Mouse (Mus musculus): ENCODE measurements around the gene Cend1. TPM values are rescaled to one million over a fixed set of nuclear protein-coding genes. Genes with fewer than 3 reads are reported as not detected.

Gene Cend1
- 1.6 and 2.1 TPM in 2 replicates for polyA plus RNA-seq (2015; fragmentation: Nextera tagmentation; extraction: Ambion mirVana)

DNA sequence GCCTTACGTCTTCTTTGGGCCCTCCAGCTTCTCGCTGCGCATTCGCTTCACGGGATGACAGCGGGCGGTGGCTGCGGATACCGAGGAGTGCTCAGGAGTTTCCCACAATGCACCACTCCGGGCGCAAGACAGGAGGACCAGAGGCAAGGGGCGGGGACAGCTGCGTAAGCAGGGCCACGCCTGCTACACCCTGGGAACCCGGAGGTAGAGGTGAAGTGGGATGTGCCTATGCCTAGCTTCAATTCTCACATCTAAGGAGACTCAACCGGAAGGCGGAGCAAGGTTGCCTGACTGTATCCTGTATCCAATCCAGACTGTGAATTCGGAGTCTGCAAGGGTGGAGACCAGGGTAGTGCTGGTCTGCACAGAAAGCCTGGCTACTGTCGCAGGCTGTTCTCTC, at the start of gene Cend1:
Gene Cend1, minus strand, starts transcription at position 182 of the 400 bp plus-strand sequence.

DNA sequence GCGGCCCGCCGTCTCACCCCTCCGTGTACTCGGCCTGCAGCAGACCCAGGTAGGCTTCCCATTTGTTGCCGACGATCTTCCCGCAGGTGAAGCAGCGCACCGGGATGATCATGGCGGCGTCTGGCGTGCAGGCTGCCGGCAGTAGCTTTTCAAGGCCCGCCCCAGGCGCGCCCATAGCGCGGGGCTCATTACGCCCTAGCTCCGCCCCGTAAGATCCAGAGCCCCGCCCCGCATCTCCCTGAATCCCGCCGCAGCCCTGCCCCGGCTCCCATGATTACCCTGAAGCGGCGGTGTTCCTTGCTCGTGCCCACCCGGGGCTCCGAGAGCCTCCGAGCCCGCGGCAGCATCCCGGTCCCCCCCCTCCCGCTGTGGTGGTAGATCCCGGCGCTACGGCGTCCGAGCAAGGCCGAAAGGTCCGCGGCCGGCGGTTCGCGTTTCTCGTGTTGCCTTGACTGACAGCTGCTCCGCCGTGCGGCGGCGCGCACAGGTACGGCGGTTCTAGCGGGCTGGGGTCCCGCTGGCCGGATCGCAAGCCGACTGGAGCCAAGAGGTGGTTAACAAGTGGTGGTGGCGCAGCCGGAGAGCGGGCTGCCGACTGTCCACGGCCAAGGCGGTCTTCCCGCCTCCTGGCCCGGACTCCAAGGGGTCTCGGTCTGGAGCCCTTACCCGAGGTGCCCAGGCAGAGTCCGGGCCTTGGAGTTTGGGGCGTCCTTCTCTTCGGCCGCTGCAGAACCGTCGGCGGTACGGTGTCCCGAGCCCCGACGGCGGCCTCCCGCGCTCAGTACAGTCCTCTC, 45.9 kb upstream of the Cend1 start, which contains the start of the genes Polr2l and Tspan4:
Gene Polr2l, minus strand, starts transcription at position 122 of the 794 bp plus-strand sequence.
Gene Tspan4, plus strand, starts transcription at position 230 of the 794 bp plus-strand sequence.

DNA sequence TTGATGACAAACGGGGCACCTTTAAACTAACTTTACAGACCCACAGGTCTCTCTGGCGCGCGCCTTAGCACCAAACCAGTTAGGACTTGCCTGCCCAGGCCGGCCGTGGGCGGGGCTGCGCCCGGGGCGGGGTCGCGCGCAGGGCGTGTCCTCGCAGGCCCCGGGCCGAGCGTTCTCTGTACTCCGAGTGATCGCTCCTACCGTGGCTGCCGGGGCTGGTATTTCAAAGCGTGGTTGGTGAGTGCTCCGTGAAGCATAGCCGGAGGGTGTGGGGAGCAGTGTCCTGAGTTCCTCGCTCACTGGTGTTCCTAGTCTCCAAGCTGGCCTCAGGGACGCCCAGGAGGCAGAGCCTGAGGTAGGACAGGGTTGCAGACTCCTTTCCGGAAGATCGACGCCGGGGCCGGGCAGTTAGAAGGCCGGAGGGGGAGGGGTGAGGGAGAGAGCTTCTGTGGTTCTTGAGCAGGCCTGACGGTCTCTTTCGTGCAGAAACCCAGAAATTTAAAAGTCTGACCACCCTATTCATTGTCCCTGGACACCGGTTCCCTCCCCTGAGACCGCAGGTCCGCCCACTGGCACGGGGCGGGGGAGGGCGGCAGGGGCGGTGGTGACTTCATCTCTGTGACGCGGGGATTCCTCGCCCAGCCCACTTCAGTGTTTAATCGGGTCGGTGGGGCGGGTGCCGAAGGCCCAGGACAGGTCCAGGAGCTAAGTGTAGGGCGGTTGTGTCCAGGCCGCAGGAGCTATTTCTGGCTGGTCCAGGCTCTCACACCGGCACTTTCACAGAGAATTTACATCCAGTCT, 38.1 kb upstream of the Cend1 start, which contains the start of gene Cd151:
Gene Cd151, plus strand, starts transcription at position 163 of the 801 bp plus-strand sequence.

DNA sequence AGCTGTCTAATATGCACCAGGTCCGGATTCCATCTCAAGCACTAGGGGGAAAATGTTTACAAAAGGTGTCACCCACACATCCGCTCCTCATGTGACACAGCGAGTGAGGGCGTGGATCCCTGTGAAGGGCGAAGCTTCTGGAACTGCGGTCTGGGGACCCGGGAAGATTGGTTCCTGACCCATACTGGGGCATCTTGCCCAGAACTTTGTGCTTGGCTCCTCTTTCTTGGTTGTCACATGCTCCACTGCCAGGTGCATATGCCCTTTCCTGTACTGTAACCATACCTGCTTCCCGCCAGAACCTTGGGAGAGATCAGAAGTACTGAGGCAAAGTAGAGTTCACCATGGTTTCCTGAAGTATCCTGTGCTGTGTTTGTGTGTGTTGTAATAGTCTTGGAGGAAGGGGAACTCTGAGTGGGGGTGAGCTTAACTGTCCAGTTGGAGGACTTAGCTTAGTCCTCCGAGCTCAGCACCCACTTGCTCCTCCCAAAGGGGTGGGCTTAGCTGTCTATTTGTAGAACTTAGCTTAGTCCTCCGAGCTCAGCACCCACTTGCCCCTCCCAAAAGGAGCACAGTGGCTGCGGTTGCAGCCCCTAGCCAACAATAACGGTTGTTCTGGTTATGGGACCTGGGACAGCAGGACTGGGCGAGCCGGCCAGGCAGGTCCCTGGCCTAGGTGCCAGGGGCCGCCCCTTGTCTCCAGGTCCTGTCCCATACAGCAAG, 31.3 kb upstream of the Cend1 start, which contains the start of gene Cracr2b:
Gene Cracr2b, plus strand, starts transcription at position 704 of the 723 bp plus-strand sequence.

DNA sequence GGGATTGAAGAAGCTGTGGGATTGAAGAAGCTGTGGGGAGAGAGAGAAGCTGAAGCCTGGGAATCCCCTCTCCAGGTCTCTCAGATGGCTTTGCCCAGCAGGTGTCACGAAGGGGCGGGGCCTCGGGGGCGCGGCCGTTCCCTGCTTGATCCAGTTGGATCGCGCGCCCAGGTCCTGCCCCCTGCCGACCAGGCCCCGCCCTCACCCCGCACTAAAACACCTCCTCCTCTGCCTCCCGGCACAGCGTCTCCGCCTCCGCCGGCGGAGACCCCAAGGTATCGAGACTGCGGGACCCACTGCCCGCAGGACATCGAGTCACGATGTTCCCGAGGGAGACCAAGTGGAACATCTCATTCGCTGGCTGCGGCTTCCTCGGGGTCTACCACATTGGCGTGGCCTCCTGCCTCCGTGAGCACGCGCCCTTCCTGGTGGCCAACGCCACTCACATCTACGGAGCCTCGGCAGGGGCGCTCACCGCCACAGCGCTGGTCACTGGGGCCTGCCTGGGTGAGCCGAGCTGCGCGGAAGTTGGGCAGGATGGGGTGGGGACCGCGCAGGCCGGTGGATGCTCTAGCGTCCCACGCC, 25.8 kb upstream of the Cend1 start, which contains the start of gene Pnpla2:
Gene Pnpla2, plus strand, starts transcription at position 232 of the 585 bp plus-strand sequence.

DNA sequence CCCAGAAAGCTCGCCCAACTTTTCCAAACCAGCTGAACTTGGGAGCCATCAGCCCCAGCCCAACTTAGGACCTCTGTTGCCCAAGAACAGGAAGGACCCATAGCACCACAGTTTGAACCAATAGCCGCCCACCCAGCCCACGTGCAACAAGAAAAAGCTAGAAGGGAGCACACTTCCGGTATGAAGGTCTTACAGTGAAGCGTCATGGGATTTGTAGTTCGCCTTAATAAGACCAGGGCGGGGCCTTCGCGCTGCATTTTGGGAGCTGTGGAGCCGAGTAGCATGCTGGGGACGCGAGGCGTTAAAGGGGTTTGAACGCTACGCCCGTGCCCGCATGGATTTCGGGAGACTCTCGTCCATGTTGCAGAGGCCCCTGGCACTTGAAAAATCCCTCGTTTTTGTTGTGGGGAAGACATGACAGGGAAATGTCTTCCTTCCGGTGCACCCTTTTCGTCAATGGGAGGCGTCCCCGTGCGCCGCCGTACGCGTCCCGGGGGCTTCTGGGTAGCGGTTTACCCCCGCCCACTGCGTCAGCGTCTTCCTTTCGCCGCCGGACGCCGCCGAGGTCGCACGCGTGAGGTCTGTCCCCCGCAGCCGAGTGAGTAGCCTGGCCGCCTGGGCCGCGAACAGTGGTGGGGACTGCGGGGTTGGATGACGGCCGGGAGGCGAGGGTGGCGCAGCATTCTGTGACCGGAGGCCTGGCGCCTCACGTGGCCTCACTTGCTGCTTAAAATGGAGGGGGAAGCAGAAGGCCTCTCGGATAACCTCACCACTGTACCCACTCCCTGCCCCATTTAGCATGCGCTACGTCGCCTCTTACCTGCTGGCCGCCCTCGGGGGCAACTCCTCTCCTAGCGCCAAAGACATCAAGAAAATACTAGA, 18.1 kb upstream of the Cend1 start, which contains the start of gene Rplp2:
Gene Rplp2, plus strand, starts transcription at position 261 of the 882 bp plus-strand sequence.

DNA sequence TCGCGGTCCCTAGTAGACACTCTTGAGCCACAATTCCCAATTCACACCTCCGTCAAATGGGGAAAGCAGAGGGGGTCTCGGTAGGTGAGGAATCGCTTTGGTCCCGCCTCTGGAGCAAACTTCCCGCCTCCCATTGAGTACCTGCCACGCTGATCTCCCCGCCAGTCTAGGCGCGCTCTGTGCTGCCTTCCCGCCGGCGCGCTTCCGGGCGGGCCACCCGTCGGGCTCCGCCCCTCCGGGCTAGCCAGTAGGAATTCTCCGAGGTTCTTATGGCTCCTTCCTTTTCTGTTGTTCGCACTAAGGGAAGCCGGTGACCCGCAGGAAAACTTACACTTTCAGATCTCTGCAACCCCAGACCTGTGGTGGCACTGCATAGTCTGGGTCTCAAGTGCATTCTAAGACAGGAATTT, 14.5 kb upstream of the Cend1 start, which contains the start of gene Pidd1:
Gene Pidd1, minus strand, starts transcription at position 198 of the 410 bp plus-strand sequence.

DNA sequence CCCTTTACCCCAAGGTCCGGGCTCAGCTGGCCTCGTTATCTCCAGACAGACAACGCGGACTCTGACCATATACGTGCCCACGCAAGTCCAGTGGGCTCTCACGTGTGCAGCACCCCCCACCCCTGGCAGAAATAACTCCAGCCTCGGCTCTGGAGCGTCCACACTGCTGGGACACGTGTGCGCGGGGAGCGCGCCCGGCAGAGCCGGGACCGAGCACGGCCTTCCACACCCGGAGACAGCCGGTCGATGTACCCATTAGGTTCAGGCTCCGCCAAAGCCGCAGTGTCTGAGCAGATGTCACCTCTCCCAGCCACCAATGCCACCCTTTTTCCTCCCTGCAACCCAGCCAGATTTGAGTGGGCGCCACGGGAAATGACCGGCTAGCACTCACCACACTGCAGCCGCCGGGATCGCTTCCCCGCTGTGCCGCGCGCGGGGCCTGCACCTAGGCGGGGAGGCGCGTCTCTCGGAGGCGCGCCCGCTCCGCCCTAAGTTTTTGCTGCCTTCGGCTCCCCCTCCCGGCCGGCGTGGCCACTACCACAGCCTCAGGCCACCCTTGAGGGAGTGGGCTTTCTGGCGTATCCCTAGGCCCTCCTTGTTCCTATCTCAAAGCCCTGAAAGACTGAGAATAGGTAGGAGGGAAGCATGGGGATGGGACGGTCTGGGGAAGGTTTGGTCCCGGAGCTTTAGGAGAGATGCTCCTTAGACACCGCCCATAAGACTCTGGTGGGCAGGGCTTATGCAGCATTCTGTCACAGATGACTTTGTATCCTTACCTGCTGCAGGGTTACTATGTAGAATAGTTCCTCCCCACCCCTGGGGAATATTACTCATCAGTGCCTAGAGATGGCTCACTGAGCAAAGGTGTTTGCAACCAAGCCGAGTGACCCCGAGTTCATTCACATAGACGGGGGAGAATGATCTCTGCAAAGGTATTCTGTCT, 8.2 kb upstream of the Cend1 start, which contains the start of gene Slc25a22:
Gene Slc25a22, minus strand, starts transcription at position 715 of the 943 bp plus-strand sequence.

DNA sequence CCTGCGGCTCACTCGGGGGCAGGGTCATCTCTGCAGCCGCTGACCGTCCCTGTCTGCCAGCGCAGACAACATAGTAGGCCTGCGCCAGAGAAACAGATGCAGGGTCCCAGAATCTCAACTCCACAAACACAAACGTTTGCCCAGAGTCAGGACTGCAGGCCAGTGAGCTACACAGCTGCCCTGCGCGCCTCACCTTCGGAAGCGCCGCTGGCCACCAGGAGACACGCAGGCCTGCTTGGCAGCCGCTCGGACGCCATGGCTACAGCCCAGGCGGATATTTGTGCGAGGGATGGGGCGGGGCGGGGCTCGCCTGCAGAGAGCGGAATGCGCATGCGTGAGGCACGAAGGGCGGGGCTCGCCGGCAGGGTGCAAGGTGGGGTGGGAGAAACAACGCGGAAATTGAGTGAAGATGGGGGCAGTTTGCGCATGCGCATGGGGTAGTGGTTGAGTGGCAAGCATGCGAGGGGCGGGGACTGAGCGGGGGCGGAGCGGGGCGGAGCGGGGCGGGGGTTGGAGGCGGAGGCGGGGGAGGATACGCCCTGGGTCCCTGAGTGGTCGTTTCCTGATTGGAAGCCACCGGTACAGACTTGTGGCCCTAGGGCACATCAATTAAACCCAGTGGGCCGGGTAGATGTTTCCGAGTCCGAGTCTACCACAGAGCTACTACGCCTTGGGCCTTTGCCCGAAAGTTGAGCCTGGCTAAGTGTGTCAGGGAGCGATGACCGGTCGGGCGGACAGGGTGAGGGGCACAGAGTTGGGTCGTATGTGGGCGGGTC, 15.3 kb downstream of the Cend1 start, which contains the start of gene Gatd1:
Gene Gatd1, minus strand, starts transcription at position 328 of the 776 bp plus-strand sequence.

DNA sequence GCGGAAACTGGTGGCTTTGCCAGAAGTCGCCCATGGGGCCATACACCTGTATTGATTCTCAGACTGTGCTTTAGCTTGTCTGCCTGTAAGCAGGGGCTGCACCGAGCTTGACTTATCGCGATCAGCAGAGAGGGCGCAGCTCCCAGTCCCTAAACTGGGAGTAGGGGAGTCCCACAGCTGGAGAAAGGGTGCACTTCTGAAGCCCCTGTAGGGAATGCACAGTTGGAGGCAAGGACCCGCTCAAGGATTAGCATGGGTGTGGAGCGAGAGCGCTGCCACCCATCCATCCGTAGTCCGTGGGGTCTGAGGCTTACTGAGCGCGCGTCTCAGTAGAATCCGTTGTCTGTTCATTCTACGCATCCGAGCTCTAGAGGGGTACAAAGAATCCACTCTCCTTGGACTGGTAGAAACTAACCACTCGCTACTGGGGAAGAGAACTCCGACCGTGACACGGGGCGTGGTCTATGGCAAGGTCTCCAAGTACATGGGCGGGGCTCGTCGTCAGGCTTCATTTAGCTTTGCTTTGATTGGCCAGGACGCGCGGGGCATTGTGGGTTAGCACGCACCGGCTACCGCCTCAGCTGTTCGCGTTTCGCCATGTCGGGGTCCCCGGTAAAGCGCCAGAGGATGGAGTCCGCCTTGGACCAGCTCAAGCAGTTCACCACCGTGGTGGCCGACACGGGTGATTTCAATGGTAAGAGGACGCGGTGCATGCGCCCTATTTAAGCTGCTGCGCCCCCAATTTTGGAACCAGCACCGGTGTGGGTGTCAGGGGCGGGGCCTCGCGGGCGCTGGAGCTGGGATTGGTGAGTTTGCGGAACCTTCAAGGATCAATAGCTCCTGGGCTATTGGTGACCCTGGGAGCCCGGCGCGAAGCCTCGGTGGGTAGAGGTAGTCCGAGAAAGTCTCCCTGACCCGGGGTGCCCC, 37.4 kb downstream of the Cend1 start, which contains the start of gene Taldo1:
Gene Taldo1, plus strand, starts transcription at position 575 of the 927 bp plus-strand sequence.

Other genes with a start within 250 kb of the Cend1 start
- gene Hras, start 235.5 kb downstream of the Cend1 start, polyA plus RNA-seq (2015; fragmentation: Nextera tagmentation; extraction: Ambion mirVana), result 116 and 122 TPM in 2 replicates
- 2.4 and 3.4 TPM in 2 replicates for gene Lrrc56, start 235.3 kb downstream of the Cend1 start, polyA plus RNA-seq (2015; fragmentation: Nextera tagmentation; extraction: Ambion mirVana)
- 1.4 and 1.7 TPM in 2 replicates for gene Lmntd2, start 215.4 kb downstream of the Cend1 start, polyA plus RNA-seq (2015; fragmentation: Nextera tagmentation; extraction: Ambion mirVana)
- gene Rassf7, start 213.6 kb downstream of the Cend1 start, polyA plus RNA-seq (2015; fragmentation: Nextera tagmentation; extraction: Ambion mirVana), result 72.5 and 76.7 TPM in 2 replicates
- gene Phrf1, start 200.7 kb downstream of the Cend1 start, polyA plus RNA-seq (2015; fragmentation: Nextera tagmentation; extraction: Ambion mirVana), result 27.5 and 28.3 TPM in 2 replicates
- 11.5 and 15.7 TPM in 2 replicates for gene Irf7, start 163.0 kb downstream of the Cend1 start, polyA plus RNA-seq (2015; fragmentation: Nextera tagmentation; extraction: Ambion mirVana)
- gene Cdhr5, start 152.7 kb downstream of the Cend1 start, polyA plus RNA-seq (2015; fragmentation: Nextera tagmentation; extraction: Ambion mirVana), result 0.06 TPM in 1 of 2 replicates, not detected in the other
- gene Sct, start 150.4 kb downstream of the Cend1 start, polyA plus RNA-seq (2015; fragmentation: Nextera tagmentation; extraction: Ambion mirVana), result 3.3 and 5.1 TPM in 2 replicates
- 0.31 and 0.36 TPM in 2 replicates for gene Drd4, start 137.5 kb downstream of the Cend1 start, polyA plus RNA-seq (2015; fragmentation: Nextera tagmentation; extraction: Ambion mirVana)
- gene Deaf1, start 101.8 kb downstream of the Cend1 start, polyA plus RNA-seq (2015; fragmentation: Nextera tagmentation; extraction: Ambion mirVana), result 30.4 and 32.7 TPM in 2 replicates
- gene Tmem80, start 101.8 kb downstream of the Cend1 start, polyA plus RNA-seq (2015; fragmentation: Nextera tagmentation; extraction: Ambion mirVana), result 22.8 and 26.0 TPM in 2 replicates
- gene Eps8l2, start 90.6 kb downstream of the Cend1 start, polyA plus RNA-seq (2015; fragmentation: Nextera tagmentation; extraction: Ambion mirVana), result 31.7 and 35.1 TPM in 2 replicates
- 316 and 327 TPM in 2 replicates for gene Taldo1, start 37.3 kb downstream of the Cend1 start, polyA plus RNA-seq (2015; fragmentation: Nextera tagmentation; extraction: Ambion mirVana)
- 29.3 and 32.7 TPM in 2 replicates for gene Gatd1, start 15.4 kb downstream of the Cend1 start, polyA plus RNA-seq (2015; fragmentation: Nextera tagmentation; extraction: Ambion mirVana)
- gene Slc25a22, start 8.4 kb upstream of the Cend1 start, polyA plus RNA-seq (2015; fragmentation: Nextera tagmentation; extraction: Ambion mirVana), result 12.2 and 14.8 TPM in 2 replicates
- gene Pidd1, start 14.5 kb upstream of the Cend1 start, polyA plus RNA-seq (2015; fragmentation: Nextera tagmentation; extraction: Ambion mirVana), result 2.6 and 3.3 TPM in 2 replicates
- 916 and 931 TPM in 2 replicates for gene Rplp2, start 17.9 kb upstream of the Cend1 start, polyA plus RNA-seq (2015; fragmentation: Nextera tagmentation; extraction: Ambion mirVana)
- 57.6 and 61.7 TPM in 2 replicates for gene Pnpla2, start 25.7 kb upstream of the Cend1 start, polyA plus RNA-seq (2015; fragmentation: Nextera tagmentation; extraction: Ambion mirVana)
- gene Cracr2b, start 31.6 kb upstream of the Cend1 start, polyA plus RNA-seq (2015; fragmentation: Nextera tagmentation; extraction: Ambion mirVana), result 9.8 and 10.0 TPM in 2 replicates
- gene Cd151, start 37.9 kb upstream of the Cend1 start, polyA plus RNA-seq (2015; fragmentation: Nextera tagmentation; extraction: Ambion mirVana), result 36.5 and 40.4 TPM in 2 replicates
- 49.9 and 56.6 TPM in 2 replicates for gene Polr2l, start 45.6 kb upstream of the Cend1 start, polyA plus RNA-seq (2015; fragmentation: Nextera tagmentation; extraction: Ambion mirVana)
- 120 and 142 TPM in 2 replicates for gene Tspan4, start 45.7 kb upstream of the Cend1 start, polyA plus RNA-seq (2015; fragmentation: Nextera tagmentation; extraction: Ambion mirVana)
- 20.8 and 21.2 TPM in 2 replicates for gene Chid1, start 110.4 kb upstream of the Cend1 start, polyA plus RNA-seq (2015; fragmentation: Nextera tagmentation; extraction: Ambion mirVana)
- gene Ap2a2, start 132.7 kb upstream of the Cend1 start, polyA plus RNA-seq (2015; fragmentation: Nextera tagmentation; extraction: Ambion mirVana), result 49.7 and 53.0 TPM in 2 replicates
- 0.12 and 0.13 TPM in 2 replicates for gene Muc6, start 225.8 kb upstream of the Cend1 start, polyA plus RNA-seq (2015; fragmentation: Nextera tagmentation; extraction: Ambion mirVana)

Data from urinary bladder, postnatal 0 days (tissue).